Mouse (Mus musculus): ENCODE data around the gene Hyal2. TPM values are rescaled to one million over a fixed set of nuclear protein-coding genes. Genes with fewer than 3 reads are reported as not detected.
A peak's percentile ranks its signal among the peaks of the same experiment; 100 is the strongest.

The Hyal2 gene
- polyA plus RNA-seq, 1 experiment from 2014 or later, result 143 TPM

DNA sequence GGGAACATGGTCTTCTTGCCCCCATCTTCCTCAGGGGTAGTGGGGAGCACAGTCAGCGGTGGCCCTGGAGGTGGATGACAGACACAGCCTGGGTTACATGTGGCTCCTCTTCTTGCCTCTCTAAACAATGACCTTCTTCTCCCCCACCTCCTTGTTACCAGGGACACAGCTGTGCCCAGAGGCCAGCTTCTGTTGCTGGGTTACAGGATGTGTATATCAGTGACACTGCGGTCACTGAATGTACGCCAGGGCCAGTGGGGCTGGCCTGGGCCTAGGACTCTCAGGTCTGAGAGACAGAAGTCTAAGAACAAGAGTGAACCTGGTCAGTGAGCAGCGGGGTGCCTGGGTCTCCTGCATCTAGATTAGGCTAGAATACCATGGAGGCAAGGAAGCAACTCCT, 47.3 kb downstream of the Hyal2 start:
- 80% methylated on average over 4 of the region's 4 CpGs for WGBS
- H3K9me3 ChIP-seq (replicated peaks), result no peaks in the 10 kb centered on the region
- peaks cover 61% of the 10 kb centered on the region for H3K4me1 ChIP-seq
- peak overlapping the region; percentile 77 for H3K27ac ChIP-seq (replicated peaks)
- peaks cover 66% of the 10 kb centered on the region for H3K36me3 ChIP-seq
- no peak overlapping the region for H3K4me3 ChIP-seq
- DNase-seq (ENCODE audit: low spot score), result no peak
- no peaks in the 10 kb centered on the region for H3K27me3 ChIP-seq (ENCODE audit: low read depth, poor library complexity, severe bottlenecking)

DNA sequence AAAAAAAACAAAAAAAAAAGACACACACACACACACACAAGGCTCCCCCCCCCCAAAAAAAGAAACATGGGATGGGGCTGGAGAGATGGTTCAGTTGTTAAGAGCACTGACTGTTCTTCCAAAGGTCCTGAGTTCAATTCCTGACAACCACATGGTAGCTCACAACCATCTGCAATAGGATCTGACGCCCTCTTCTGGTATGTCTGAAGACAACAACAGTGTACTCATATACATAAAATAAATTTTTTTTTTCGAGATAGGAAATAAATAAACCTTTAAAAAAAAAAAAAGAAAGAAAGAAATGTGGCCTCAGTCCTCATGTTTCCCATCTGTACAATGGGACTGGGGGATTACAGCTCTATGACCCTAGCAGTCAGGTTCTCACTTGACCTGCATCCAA, 49.7 kb downstream of the Hyal2 start:
- Histone ChIP-seq H3K27ac (replicated peaks) (no peak overlapping the region), H3K9me3 (replicated peaks) (no peaks in the 10 kb centered on the region), H3K36me3 (peaks cover 89% of the 10 kb centered on the region), H3K4me1 (peaks cover 41% of the 10 kb centered on the region), H3K4me3 (no peak overlapping the region), H3K27me3 (ENCODE audit: low read depth, poor library complexity, severe bottlenecking) (no peaks in the 10 kb centered on the region)
- no peak for DNase-seq (ENCODE audit: low spot score)
- 76% methylated on average over 2 of the region's 2 CpGs for WGBS

DNA sequence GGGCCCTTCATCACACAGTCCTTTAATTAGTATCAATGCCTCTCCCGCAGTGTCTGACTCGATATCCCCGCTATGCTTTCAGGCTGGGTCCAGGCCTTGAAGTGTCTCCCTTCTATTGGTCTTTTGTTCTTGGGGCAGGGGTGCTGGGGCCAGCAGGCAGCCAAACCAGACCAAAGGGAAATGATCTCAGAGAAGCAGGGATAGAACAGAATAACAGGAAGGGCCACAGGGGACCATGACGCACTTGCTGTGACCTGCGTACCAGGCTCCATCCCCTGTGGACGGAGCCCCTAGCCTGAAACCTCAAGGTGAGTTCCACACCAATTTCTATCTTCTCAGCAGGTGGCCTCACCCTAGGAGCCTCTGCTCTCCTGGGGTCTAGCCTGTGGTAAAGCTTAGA, 50.4 kb downstream of the Hyal2 start:
- no peak overlapping the region for H3K27ac ChIP-seq (replicated peaks)
- WGBS, result 93% methylated on average over 6 of the region's 6 CpGs
- H3K4me1 ChIP-seq, result peaks cover 34% of the 10 kb centered on the region
- H3K4me3 ChIP-seq, result no peak overlapping the region
- H3K9me3 ChIP-seq (replicated peaks), result no peaks in the 10 kb centered on the region
- no peak for DNase-seq (ENCODE audit: low spot score)
- no peaks in the 10 kb centered on the region for H3K27me3 ChIP-seq (ENCODE audit: low read depth, poor library complexity, severe bottlenecking)
- H3K36me3 ChIP-seq, result peaks cover 95% of the 10 kb centered on the region

DNA sequence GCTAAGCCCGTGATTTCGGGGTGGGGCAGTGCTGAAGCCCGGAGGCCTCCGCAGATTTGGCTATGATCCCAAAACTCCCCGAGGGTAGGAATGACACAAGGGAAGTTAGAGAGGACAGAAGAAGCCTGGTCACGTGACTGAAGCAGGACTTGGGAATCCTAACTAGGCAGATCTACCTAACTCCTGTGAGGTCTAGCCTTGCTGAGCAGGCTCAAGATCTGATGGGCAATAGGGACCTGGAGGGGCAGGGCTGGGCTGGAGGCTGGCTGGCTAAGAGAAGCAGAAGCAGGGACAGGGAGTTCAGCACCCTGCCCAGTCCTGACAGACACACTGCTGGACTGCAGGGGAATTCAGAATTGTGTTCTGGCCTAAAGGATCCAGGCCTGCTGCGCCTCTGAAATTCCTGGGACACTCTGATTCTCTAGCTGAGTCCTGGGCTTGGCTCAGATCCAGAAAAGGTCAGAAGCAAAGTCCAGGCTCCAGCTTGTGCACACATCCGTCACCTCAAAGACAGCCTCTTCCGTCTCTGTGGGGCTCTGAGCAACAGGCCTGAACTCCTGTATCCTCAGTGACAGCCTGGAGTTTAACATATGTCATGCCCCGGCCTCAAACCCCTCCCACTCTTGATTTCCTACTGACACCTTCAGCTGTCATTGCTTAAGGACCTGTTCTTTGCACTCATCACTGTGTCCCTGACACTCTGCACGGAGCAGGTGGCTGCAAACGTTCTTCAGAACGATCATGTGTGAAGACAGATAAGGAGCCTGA, 51.2 kb downstream of the Hyal2 start:
- Histone ChIP-seq H3K27ac (replicated peaks) (no peak overlapping the region), H3K4me1 (peaks cover 27% of the 10 kb centered on the region), H3K27me3 (ENCODE audit: low read depth, poor library complexity, severe bottlenecking) (no peaks in the 10 kb centered on the region), H3K4me3 (no peak overlapping the region), H3K36me3 (peaks cover 99% of the 10 kb centered on the region), H3K9me3 (replicated peaks) (no peaks in the 10 kb centered on the region)
- WGBS, result 89% methylated on average over 13 of the region's 13 CpGs
- DNase-seq (ENCODE audit: low spot score), result no peak

DNA sequence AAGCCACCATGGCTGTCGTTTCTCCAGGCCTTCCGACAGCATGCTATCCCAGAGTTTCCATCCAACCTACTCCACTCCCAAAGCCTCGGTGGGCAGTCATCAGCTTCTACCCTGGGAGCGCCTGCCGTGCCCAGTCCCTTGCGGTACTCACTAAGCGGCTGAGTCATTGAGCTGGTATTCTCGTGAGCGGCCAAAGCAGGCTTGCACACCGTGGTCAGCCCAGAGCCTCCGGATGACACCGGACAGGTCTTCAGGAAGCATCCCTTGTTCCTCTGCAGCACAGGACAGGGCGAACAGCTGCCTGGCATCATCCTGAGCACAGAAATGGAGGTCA, 51.8 kb downstream of the Hyal2 start:
- no peak overlapping the region for H3K27ac ChIP-seq (replicated peaks)
- peaks cover 27% of the 10 kb centered on the region for H3K4me1 ChIP-seq
- H3K9me3 ChIP-seq (replicated peaks), result no peaks in the 10 kb centered on the region
- H3K27me3 ChIP-seq (ENCODE audit: low read depth, poor library complexity, severe bottlenecking), result no peaks in the 10 kb centered on the region
- 90% methylated on average over 13 of the region's 13 CpGs for WGBS
- no peak overlapping the region for H3K4me3 ChIP-seq
- H3K36me3 ChIP-seq, result peaks cover 99% of the 10 kb centered on the region
- DNase-seq (ENCODE audit: low spot score), result no peak

DNA sequence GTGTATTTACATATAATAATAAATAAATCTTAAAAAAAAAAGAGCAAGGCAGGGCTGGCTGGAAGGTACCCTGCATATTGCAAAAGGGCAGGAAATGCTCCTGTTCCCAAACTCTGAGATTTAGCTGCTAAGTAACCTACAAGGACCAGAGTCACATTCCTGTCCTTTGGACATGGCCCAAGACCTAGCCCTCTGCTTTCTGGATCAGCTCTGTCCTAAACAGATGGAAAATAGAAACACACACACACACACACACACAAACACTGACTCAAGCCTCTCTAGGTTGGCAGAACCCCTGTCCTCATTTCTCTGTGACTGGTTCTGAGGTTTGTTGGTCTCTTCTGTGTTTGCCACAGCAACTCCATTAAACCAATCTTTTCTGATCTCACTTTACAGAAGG, 53.2 kb downstream of the Hyal2 start:
- Histone ChIP-seq H3K27me3 (ENCODE audit: low read depth, poor library complexity, severe bottlenecking) (no peaks in the 10 kb centered on the region), H3K9me3 (replicated peaks) (no peaks in the 10 kb centered on the region), H3K36me3 (peaks cover 99% of the 10 kb centered on the region), H3K4me1 (peaks cover 27% of the 10 kb centered on the region), H3K27ac (replicated peaks) (no peak overlapping the region), H3K4me3 (no peak overlapping the region)
- DNase-seq (ENCODE audit: low spot score), result no peak

Other genes starting within 250 kb of the Hyal2 start
- 13.5 and 15.2 TPM in 2 replicates for gene Hemk1, start 229.6 kb upstream of the Hyal2 start, polyA plus RNA-seq (2016; fragmentation: Nextera tagmentation; extraction: Ambion mirVana)
- 1.8 and 2.5 TPM in 2 replicates for gene 6430571L13Rik, start 227.3 kb upstream of the Hyal2 start, polyA plus RNA-seq (2016; fragmentation: Nextera tagmentation; extraction: Ambion mirVana)
- gene Cacna2d2, start 168.3 kb upstream of the Hyal2 start, polyA plus RNA-seq (2016; fragmentation: Nextera tagmentation; extraction: Ambion mirVana), result 1.00 and 1.7 TPM in 2 replicates
- 38.6 and 39.5 TPM in 2 replicates for gene Tmem115, start 34.0 kb upstream of the Hyal2 start, polyA plus RNA-seq (2016; fragmentation: Nextera tagmentation; extraction: Ambion mirVana)
- 20.5 and 22.6 TPM in 2 replicates for gene Cyb561d2, start 25.8 kb upstream of the Hyal2 start, polyA plus RNA-seq (2016; fragmentation: Nextera tagmentation; extraction: Ambion mirVana)
- gene Nprl2, start 25.7 kb upstream of the Hyal2 start, polyA plus RNA-seq (2016; fragmentation: Nextera tagmentation; extraction: Ambion mirVana), result 37.1 and 40.4 TPM in 2 replicates
- gene Zmynd10, start 20.6 kb upstream of the Hyal2 start, polyA plus RNA-seq (2016; fragmentation: Nextera tagmentation; extraction: Ambion mirVana), result 0.75 and 1.1 TPM in 2 replicates
- gene Rassf1, start 16.4 kb upstream of the Hyal2 start, polyA plus RNA-seq (2016; fragmentation: Nextera tagmentation; extraction: Ambion mirVana), result 54.2 and 54.8 TPM in 2 replicates
- 79.2 and 84.3 TPM in 2 replicates for gene Tusc2, start 4.7 kb upstream of the Hyal2 start, polyA plus RNA-seq (2016; fragmentation: Nextera tagmentation; extraction: Ambion mirVana)
- gene Hyal1, start 9.0 kb downstream of the Hyal2 start, polyA plus RNA-seq (2016; fragmentation: Nextera tagmentation; extraction: Ambion mirVana), result 6.8 and 9.3 TPM in 2 replicates
- gene Naa80, start 10.9 kb downstream of the Hyal2 start, polyA plus RNA-seq (2016; fragmentation: Nextera tagmentation; extraction: Ambion mirVana), result 17.6 and 18.2 TPM in 2 replicates
- 0.62 and 0.96 TPM in 2 replicates for gene Hyal3, start 12.9 kb downstream of the Hyal2 start, polyA plus RNA-seq (2016; fragmentation: Nextera tagmentation; extraction: Ambion mirVana)
- 46.3 and 56.8 TPM in 2 replicates for gene Ifrd2, start 19.7 kb downstream of the Hyal2 start, polyA plus RNA-seq (2016; fragmentation: Nextera tagmentation; extraction: Ambion mirVana)
- gene Sema3b, start 41.3 kb downstream of the Hyal2 start, polyA plus RNA-seq (2016; fragmentation: Nextera tagmentation; extraction: Ambion mirVana), result 1.8 and 3.2 TPM in 2 replicates
- gene Gnai2, start 67.4 kb downstream of the Hyal2 start, polyA plus RNA-seq (2016; fragmentation: Nextera tagmentation; extraction: Ambion mirVana), result 629 and 656 TPM in 2 replicates
- 9.3 and 11.6 TPM in 2 replicates for gene Slc38a3, start 101.6 kb downstream of the Hyal2 start, polyA plus RNA-seq (2016; fragmentation: Nextera tagmentation; extraction: Ambion mirVana)
- 3.2 and 3.6 TPM in 2 replicates for gene Gnat1, start 111.8 kb downstream of the Hyal2 start, polyA plus RNA-seq (2016; fragmentation: Nextera tagmentation; extraction: Ambion mirVana)
- gene Sema3f, start 142.5 kb downstream of the Hyal2 start, polyA plus RNA-seq (2016; fragmentation: Nextera tagmentation; extraction: Ambion mirVana), result 14.9 and 17.2 TPM in 2 replicates
- 200 and 220 TPM in 2 replicates for gene Rbm5, start 203.1 kb downstream of the Hyal2 start, polyA plus RNA-seq (2016; fragmentation: Nextera tagmentation; extraction: Ambion mirVana)

Data from midbrain, embryonic 10.5 days (tissue).